Mouse (Mus musculus): ENCODE results near the gene Pik3cb.

DNA sequence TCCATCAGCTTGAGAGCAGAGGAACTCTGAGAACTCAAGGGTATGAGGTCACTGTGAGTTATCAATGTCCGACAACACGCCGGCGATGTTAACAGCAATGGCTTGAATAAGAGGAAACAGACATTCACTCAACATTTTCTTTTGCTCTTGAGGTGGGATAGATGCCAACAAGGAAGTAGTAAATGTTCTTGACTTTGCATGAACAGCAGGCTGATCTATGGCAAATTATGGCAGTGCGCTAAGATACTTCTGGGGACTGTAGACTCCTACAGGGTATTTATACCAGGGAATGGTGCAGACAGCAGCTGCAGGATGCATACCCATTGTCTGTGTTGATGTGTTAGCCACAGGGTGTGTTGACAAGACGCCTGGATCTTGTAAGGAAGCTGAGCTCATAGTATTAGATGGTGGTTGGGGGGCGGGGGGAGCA, 17.8 kb upstream of the Pik3cb start:
- TF ChIP-seq POLR2A (IDR thresholded peaks at IDR 0.05; ENCODE audit: control insufficient read depth, low read depth, low read length), result no peak
- TF ChIP-seq CTCF (IDR thresholded peaks at IDR 0.05; ENCODE audit: control insufficient read depth, insufficient read depth, insufficient replicate concordance, low read depth, low read length), result no peak

Data from testis, adult 2 months (tissue).